In the genomic region with DNA sequence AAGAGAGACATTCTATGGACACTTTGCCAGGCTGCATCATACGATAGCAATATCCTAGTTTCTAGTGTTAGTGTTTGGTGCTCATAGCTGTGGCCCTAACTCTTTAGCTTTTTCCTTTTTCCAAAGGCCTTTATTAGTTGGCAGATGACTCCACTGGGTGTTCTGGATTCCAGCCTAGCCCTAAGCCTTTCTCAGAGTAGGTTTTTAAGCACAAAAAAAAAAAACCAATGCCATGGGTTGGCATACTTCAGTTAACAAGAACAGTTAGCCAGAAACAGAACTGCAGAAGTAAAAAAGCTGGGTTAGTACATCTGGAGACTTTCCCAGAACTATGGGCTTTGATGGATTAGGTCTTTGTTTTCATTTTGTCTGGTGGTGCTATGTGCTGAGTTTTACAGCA, we compare ENCODE assay signal across 11 mouse cellular contexts.
"Had no signal": no experiment of that assay in that cellular context is flagged by ENCODE, and none has a peak within 500 bp of the region (broad histone marks: within the 10 kb centered on the region; RNA-seq: fewer than 3 reads in every experiment).

No protein-coding gene starts in this region.

- H3K9ac ChIP-seq: kidney, embryonic 15.5 days; limb, embryonic 13.5 days; liver, embryonic 14.5 days; midbrain, embryonic 15.5 days; neural tube, embryonic 13.5 days had no signal

- H3K4me2 ChIP-seq: kidney, embryonic 15.5 days; limb, embryonic 13.5 days; midbrain, embryonic 11.5 days; midbrain, embryonic 15.5 days; neural tube, embryonic 13.5 days had no signal

- DNase-seq: kidney, postnatal 14 days; left cerebral cortex, postnatal 4 days; lung, adult 18-20 months; lung, postnatal 4 days; right cerebral cortex, postnatal 14 days had no signal

- H3K27ac ChIP-seq: kidney, embryonic 15.5 days; limb, embryonic 13.5 days; liver, embryonic 14.5 days; midbrain, embryonic 15.5 days; neural tube, embryonic 13.5 days had no signal

- H3K9me3 ChIP-seq: kidney, embryonic 15.5 days; limb, embryonic 13.5 days; midbrain, embryonic 15.5 days; neural tube, embryonic 13.5 days had no signal

- H3K27me3 ChIP-seq: kidney, embryonic 15.5 days; limb, embryonic 13.5 days; midbrain, embryonic 15.5 days; neural tube, embryonic 13.5 days had no signal

- ATAC-seq: midbrain, embryonic 15.5 days had no signal

- H3K4me1 ChIP-seq: kidney, embryonic 15.5 days; limb, embryonic 13.5 days; midbrain, embryonic 15.5 days; neural tube, embryonic 13.5 days had no signal

- H3K4me3 ChIP-seq: kidney, embryonic 15.5 days; limb, embryonic 13.5 days; midbrain, embryonic 15.5 days; neural tube, embryonic 13.5 days had no signal
